Comparison of ENCODE assay signal across 9 mouse cellular contexts in the genomic region with DNA sequence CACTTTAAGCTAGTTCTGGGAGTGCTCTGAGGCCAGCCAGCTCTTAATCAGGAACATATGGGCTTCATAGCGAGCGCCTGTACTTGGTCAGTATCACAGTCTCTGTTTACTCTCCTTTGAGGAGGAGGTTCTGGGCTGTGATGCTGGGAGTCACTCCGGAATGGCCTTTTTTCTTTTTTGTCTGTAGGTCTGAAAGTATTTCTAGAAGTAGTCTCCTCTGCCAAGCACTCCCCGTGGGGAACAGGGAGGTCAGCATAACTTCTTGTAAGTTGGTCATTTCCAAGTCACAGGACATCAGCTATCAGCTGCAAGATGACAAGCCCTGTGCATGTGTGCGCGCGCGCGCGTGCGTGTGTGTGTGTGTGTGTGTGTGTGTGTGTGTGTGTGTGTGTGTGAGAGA. TPM values are rescaled to one million over a fixed set of nuclear protein-coding genes. Genes with fewer than 3 reads are reported as not detected.
DNase-seq lines count a peak whose midpoint lies in the region; ATAC-seq and TF ChIP-seq lines count a peak whose summit lies in the region.
"Had no signal": no experiment of that assay in that cellular context is flagged by ENCODE, and none has a peak within 500 bp of the region (broad histone marks: within the 10 kb centered on the region; RNA-seq: fewer than 3 reads in every experiment).

No protein-coding gene starts in this region.

- peaks cover 12% of the 10 kb centered on the region for H3K36me3 ChIP-seq in stomach, postnatal 0 days (ENCODE audit: control insufficient read depth, insufficient read depth, low read length)

- WGBS in stomach, postnatal 0 days = 65% methylated on average over 11 of the region's 11 CpGs

- no peak for TF ChIP-seq EP300 in stomach, postnatal 0 days (optimal IDR thresholded peaks at IDR 0.05)

- no peak overlapping the region for H3K9ac ChIP-seq in stomach, postnatal 0 days (ENCODE audit: low read length)

- H3K27ac ChIP-seq in stomach, postnatal 0 days (replicated peaks) = peak overlapping the region; percentile 61

- no peak for TF ChIP-seq CTCF in brain, embryonic 14.5 days (IDR thresholded peaks at IDR 0.05; ENCODE audit: borderline replicate concordance, extremely low read depth, insufficient read depth, insufficient read length)
- no peak for TF ChIP-seq CTCF in stomach, postnatal 0 days (IDR thresholded peaks at IDR 0.05; ENCODE audit: low read depth)

- TF ChIP-seq POLR2A in brain, embryonic 14.5 days (IDR thresholded peaks at IDR 0.05; ENCODE audit: borderline replicate concordance, extremely low read depth, insufficient read depth, insufficient read length, poor library complexity, severe bottlenecking) = no peak

- intact Hi-C loops in gastrocnemius, postnatal 14 days (cut with DNase I; ENCODE audit: low total_unique reads) = no loop called here

- H3K27me3 ChIP-seq in stomach, postnatal 0 days (ENCODE audit: control insufficient read depth, insufficient read depth, low read length) = no peaks in the 10 kb centered on the region

- ATAC-seq in cerebellum, adult (ENCODE audit: insufficient number of reproducible peaks, low FRiP score, low TSS enrichment) = peak; percentile 82
- ATAC-seq in stomach, postnatal 0 days (ENCODE audit: low FRiP score, low TSS enrichment) = peak; percentile 56; the same call in 1 of the 2 replicates

- no peak for DNase-seq in cerebellum, postnatal 4 days (ENCODE audit: low spot score in 2 of 2)
- DNase-seq in brain, embryonic 14.5 days (ENCODE audit: low read depth) = peak; percentile 40
- peak; percentile 71 for DNase-seq in gastrocnemius, postnatal 14 days
- DNase-seq in hindlimb bud, embryonic 11.5 days (ENCODE audit: extremely low spot score, low read depth, low spot score) = peak; percentile 61
- DNase-seq in stomach, postnatal 0 days (ENCODE audit: low spot score) = no peak
- DNase-seq in natural killer cell, adult 2 months (ENCODE audit: low spot score in 2 of 2) = no peak
- DNase-seq in B cell, adult 2 months = no peak

- no peaks in the 10 kb centered on the region for H3K4me1 ChIP-seq in stomach, postnatal 0 days (replicated peaks; ENCODE audit: control insufficient read depth, insufficient read depth)

- no peak overlapping the region for H3K4me3 ChIP-seq in stomach, postnatal 0 days (ENCODE audit: low read depth, low read length)
- H3K4me3 ChIP-seq: erythroblast, embryonic 14.5 days had no signal

- H3K4me2 ChIP-seq in stomach, postnatal 0 days (replicated peaks; ENCODE audit: low read depth) = no peak overlapping the region

- H3K9me3 ChIP-seq in stomach, postnatal 0 days (ENCODE audit: control insufficient read depth, low read length) = no peaks in the 10 kb centered on the region

RNA-seq across cellular contexts. Expression of a gene that starts 7.8 kb away (rescaled TPM):
- polyA plus RNA-seq in brain, embryonic 14.5 days (2012; rRNA removed) = 19.6 and 34.1 TPM in 2 replicates
- total RNA-seq in gastrocnemius, postnatal 14 days (2021) = 1 to 10 TPM; 3.2 to 3.6 TPM
- polyA plus RNA-seq in stomach, postnatal 0 days (2015; fragmentation: Nextera tagmentation; extraction: Ambion mirVana) = 29.2 and 31.2 TPM in 2 replicates

RNA-seq across cellular contexts. Expression of a gene that starts 30.6 kb away (rescaled TPM):
- 5.9 and 10.8 TPM in 2 replicates for polyA plus RNA-seq in brain, embryonic 14.5 days (2012; rRNA removed)
- 10 to 100 TPM; 17.9 to 21.2 TPM for total RNA-seq in gastrocnemius, postnatal 14 days (2021)
- 7.3 and 7.5 TPM in 2 replicates for polyA plus RNA-seq in stomach, postnatal 0 days (2015; fragmentation: Nextera tagmentation; extraction: Ambion mirVana)

RNA-seq across cellular contexts. Expression of a gene that starts 44.6 kb away (rescaled TPM):
- polyA plus RNA-seq in brain, embryonic 14.5 days (2012; rRNA removed) = 21.3 and 21.4 TPM in 2 replicates
- total RNA-seq in gastrocnemius, postnatal 14 days (2021) = 1 to 10 TPM; 4.5 to 9.5 TPM
- polyA plus RNA-seq in stomach, postnatal 0 days (2015; fragmentation: Nextera tagmentation; extraction: Ambion mirVana) = 28.9 and 30.4 TPM in 2 replicates

Comparison
In these comparisons a context has a peak if more than half of its experiments do, and no peak if none do; other contexts are left out.
1. DNase-seq: peak in brain, embryonic 14.5 days (single experiment), gastrocnemius, postnatal 14 days (single experiment) and hindlimb bud, embryonic 11.5 days (single experiment); none in cerebellum, postnatal 4 days (0 of 2), stomach, postnatal 0 days (single experiment), natural killer cell, adult 2 months (0 of 2) and B cell, adult 2 months (0 of 2).